Mouse (Mus musculus) MEL (cell line): Measurements from ENCODE around the gene Actl11.

Experiments used
- BHLHE40 ChIP-seq: IDR thresholded peaks from 2 replicates; pipeline ENCODE4 v1.6.1; 2012; ENCODE audit warnings: low read depth, mild to moderate bottlenecking, inconsistent platforms, low read length, improper control_type of control experiment, borderline replicate concordance
- CTCF ChIP-seq, 3 experiments: IDR thresholded peaks in 2 of 3; conservative IDR thresholded peaks in 1 of 3; 2 replicates each; pipeline ENCODE4 v1.5.1; 2011 to 2012; ENCODE audit warnings: low read length in 3 of 3, low read depth in 2 of 3, mild to moderate bottlenecking in 2 of 3, improper control_type of control experiment in 1 of 3, inconsistent platforms in 1 of 3, mixed read lengths in 1 of 3, moderate library complexity in 1 of 3; ENCODE audit not compliant: control insufficient read depth in 1 of 3, insufficient read depth in 1 of 3, poor library complexity in 1 of 3, severe bottlenecking in 1 of 3
- E2F4 ChIP-seq: IDR thresholded peaks from 2 replicates; pipeline ENCODE4 v1.6.1; 2011; ENCODE audit warnings: low read depth, low read length, improper control_type of control experiment, borderline replicate concordance
- EP300 ChIP-seq, 2 experiments: IDR thresholded peaks; 2 replicates each; pipeline ENCODE4 v1.6.1; 2011; ENCODE audit warnings: improper control_type of control experiment in 2 of 2, low read length in 2 of 2, low read depth in 1 of 2, mild to moderate bottlenecking in 1 of 2
- ETS1 ChIP-seq: IDR thresholded peaks from 2 replicates; pipeline ENCODE4 v1.6.1; 2012; ENCODE audit warnings: low read depth, mild to moderate bottlenecking, inconsistent platforms, low read length, improper control_type of control experiment, moderate library complexity
- GATA1 ChIP-seq: IDR thresholded peaks from 2 replicates; pipeline ENCODE4 v1.6.1; 2011; ENCODE audit warnings: low read depth, low read length, improper control_type of control experiment
- MXI1 ChIP-seq: IDR thresholded peaks from 2 replicates; pipeline ENCODE4 v1.6.1; 2011; ENCODE audit warnings: mild to moderate bottlenecking, low read depth, low read length, improper control_type of control experiment
- NRF1 ChIP-seq: IDR thresholded peaks from 2 replicates; pipeline ENCODE4 v1.6.1; 2014; ENCODE audit warnings: low read depth, mild to moderate bottlenecking, inconsistent platforms, low read length, improper control_type of control experiment, moderate library complexity; ENCODE audit not compliant: poor library complexity, insufficient read depth, severe bottlenecking
- POLR2A ChIP-seq, 2 experiments: IDR thresholded peaks; 2 replicates each; pipeline ENCODE4 v1.6.1; 2011 to 2012; ENCODE audit warnings: low read length in 2 of 2, mild to moderate bottlenecking in 2 of 2, control low read depth in 1 of 2, improper control_type of control experiment in 1 of 2, low read depth in 1 of 2, moderate library complexity in 1 of 2; ENCODE audit not compliant: control insufficient read depth in 1 of 2, insufficient read depth in 1 of 2, poor library complexity in 1 of 2
- RCOR1 ChIP-seq: IDR thresholded peaks from 2 replicates; pipeline ENCODE4 v1.6.1; 2012; ENCODE audit warnings: low read depth, mild to moderate bottlenecking, inconsistent platforms, low read length, improper control_type of control experiment
- SMC3 ChIP-seq: IDR thresholded peaks from 2 replicates; pipeline ENCODE4 v1.6.1; 2011; ENCODE audit warnings: low read depth, low read length, improper control_type of control experiment
- USF1 ChIP-seq: IDR thresholded peaks from 2 replicates; pipeline ENCODE4 v1.6.1; 2014; ENCODE audit warnings: low read depth, mild to moderate bottlenecking, inconsistent platforms, low read length, improper control_type of control experiment, moderate library complexity
- ZNF384 ChIP-seq: IDR thresholded peaks from 2 replicates; pipeline ENCODE4 v1.6.1; 2012; ENCODE audit warnings: low read depth, mild to moderate bottlenecking, inconsistent platforms, low read length, improper control_type of control experiment

GRCm38 (mm10) chr9:107899855-107900254 is 28.4 kb upstream of the Actl11 start:
- TF ChIP-seq CTCF (IDR thresholded peaks at IDR 0.05 in 2 of 3, conservative IDR thresholded peaks at IDR 0.05 in 1 of 3; ENCODE audit: control insufficient read depth in 1 of 3, insufficient read depth in 1 of 3, low read depth in 2 of 3, low read length in 3 of 3, poor library complexity in 1 of 3, severe bottlenecking in 1 of 3) (no peak), RCOR1 (no peak), EP300 (IDR thresholded peaks at IDR 0.05; ENCODE audit: low read depth in 1 of 2, low read length in 2 of 2) (no peak), NRF1 (no peak), GATA1 (no peak), POLR2A (IDR thresholded peaks at IDR 0.05; ENCODE audit: control insufficient read depth in 1 of 2, insufficient read depth in 1 of 2, low read depth in 1 of 2, low read length in 2 of 2, poor library complexity in 1 of 2) (no peak), MXI1 (no peak), SMC3 (no peak), ZNF384 (no peak), BHLHE40 (no peak), E2F4 (no peak), USF1 (no peak), ETS1 (no peak)
